Mouse (Mus musculus) B cell, adult (primary cell): ENCODE results near the gene Olfr472. TPM values are rescaled to one million over a fixed set of nuclear protein-coding genes. Genes with fewer than 3 reads are reported as not detected.

ENCODE experiments used
- total RNA-seq: library from RNA; stranded (reverse); gene quantifications from 4 replicates; pipeline ENCODE4 v1.2.4, GENCODE M21; 2023; ENCODE audit not compliant: inconsistent age

Gene Olfr472
- 0.09 to 0.24 TPM (median 0.14 TPM) in 4 replicates for total RNA-seq

DNA sequence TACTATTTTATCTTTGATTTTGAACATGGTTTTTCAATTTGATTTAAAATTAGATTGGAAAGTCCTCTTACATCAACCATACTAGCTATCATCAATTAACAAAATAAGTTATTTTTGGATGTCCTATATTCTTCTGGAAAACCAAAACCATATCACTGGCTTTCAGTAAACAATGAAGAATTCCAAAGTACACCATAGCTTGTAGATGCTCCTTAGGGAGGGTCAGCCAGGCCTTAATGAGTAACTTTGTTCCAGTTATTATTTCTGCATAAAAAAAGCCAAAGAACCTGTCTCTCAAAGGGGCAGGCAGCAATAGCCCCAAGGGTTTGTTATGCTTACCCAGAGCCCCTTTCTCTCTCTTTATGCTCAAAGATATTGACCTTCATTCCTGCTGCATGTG, at the start of gene Olfr472:
TSS of gene Olfr472 (plus strand) at position 301 of the 400 bp plus-strand sequence.

GRCm38 (mm10) chr7:107930146-107930545, 32.4 kb downstream of the Olfr472 start, which contains the start of gene Olfr473:
TSS of gene Olfr473 (plus strand) at chr7:107930446.

DNA sequence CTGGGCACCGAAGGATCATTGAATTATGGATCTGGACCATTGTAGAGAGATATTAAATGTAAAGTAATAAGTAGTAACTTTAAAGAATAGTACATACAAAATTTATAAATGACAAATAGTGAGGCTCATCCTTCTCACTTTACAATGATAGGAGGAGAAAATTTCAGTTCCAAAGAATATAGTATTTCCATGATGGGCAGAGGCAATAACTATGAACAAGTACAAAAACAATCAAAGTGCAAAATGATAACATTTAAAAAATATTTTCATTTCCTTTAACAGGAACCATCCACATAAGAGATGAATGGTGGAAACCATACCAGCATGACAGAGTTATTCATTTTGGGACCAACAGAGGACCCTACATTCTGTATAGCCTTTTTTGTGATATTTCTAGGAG, 56.6 kb downstream of the Olfr472 start, which contains the start of gene Olfr474:
TSS of gene Olfr474 (plus strand) at position 301 of the 400 bp plus-strand sequence.

Other genes starting within 250 kb of the Olfr472 start
- gene Cyb5r2, start 139.9 kb upstream of the Olfr472 start, total RNA-seq = not detected in 4 replicates
- gene Ovch2, start 96.7 kb upstream of the Olfr472 start, total RNA-seq = not detected in 4 replicates
- not detected in 4 replicates for gene Olfr467, start 85.6 kb upstream of the Olfr472 start, total RNA-seq
- gene Olfr469, start 72.4 kb upstream of the Olfr472 start, total RNA-seq = not detected in 4 replicates
- not detected in 4 replicates for gene Olfr470, start 50.4 kb upstream of the Olfr472 start, total RNA-seq
- not detected in 4 replicates for gene Olfr473, start 32.5 kb downstream of the Olfr472 start, total RNA-seq
- not detected in 4 replicates for gene Olfr474, start 56.7 kb downstream of the Olfr472 start, total RNA-seq
- not detected in 4 replicates for gene Olfr476, start 66.9 kb downstream of the Olfr472 start, total RNA-seq
- not detected in 4 replicates for gene Olfr477, start 88.8 kb downstream of the Olfr472 start, total RNA-seq
- not detected in 4 replicates for gene Olfr478, start 136.1 kb downstream of the Olfr472 start, total RNA-seq
- gene Olfr479, start 152.8 kb downstream of the Olfr472 start, total RNA-seq = not detected in 4 replicates
- not detected in 4 replicates for gene Olfr480, start 169.4 kb downstream of the Olfr472 start, total RNA-seq
- not detected in 4 replicates for gene Olfr481, start 182.0 kb downstream of the Olfr472 start, total RNA-seq
- 0.87 to 1.7 TPM (median 1.3 TPM) in 4 replicates for gene Olfr482, start 199.7 kb downstream of the Olfr472 start, total RNA-seq
- gene Olfr483, start 202.9 kb downstream of the Olfr472 start, total RNA-seq = not detected in 4 replicates
- gene Olfr484, start 229.5 kb downstream of the Olfr472 start, total RNA-seq = not detected in 4 replicates